Mouse (Mus musculus): Measurements from ENCODE around the gene Emc9. TPM values are rescaled to one million over a fixed set of nuclear protein-coding genes. Genes with fewer than 3 reads are reported as not detected.

Gene Emc9
- polyA plus RNA-seq, 1 experiment, result 14.5 TPM

GRCm38 (mm10) chr14:55558740-55559448, 26.2 kb downstream of the Emc9 start:
- TF ChIP-seq POLR2A (IDR thresholded peaks at IDR 0.05; ENCODE audit: borderline replicate concordance, extremely low read depth, insufficient read depth, insufficient read length, poor library complexity, severe bottlenecking) (no peak), CTCF (IDR thresholded peaks at IDR 0.05; ENCODE audit: borderline replicate concordance, extremely low read depth, insufficient read depth, insufficient read length) (no peak)
- DNase-seq (ENCODE audit: low read depth), result no peak

- DNase-seq (ENCODE audit: low read depth), result no peak
- TF ChIP-seq CTCF (IDR thresholded peaks at IDR 0.05; ENCODE audit: borderline replicate concordance, extremely low read depth, insufficient read depth, insufficient read length) (no peak), POLR2A (IDR thresholded peaks at IDR 0.05; ENCODE audit: borderline replicate concordance, extremely low read depth, insufficient read depth, insufficient read length, poor library complexity, severe bottlenecking) (no peak)
Observed at GRCm38 (mm10) chr14:55557587-55557986, 27.5 kb downstream of the Emc9 start.

DNA sequence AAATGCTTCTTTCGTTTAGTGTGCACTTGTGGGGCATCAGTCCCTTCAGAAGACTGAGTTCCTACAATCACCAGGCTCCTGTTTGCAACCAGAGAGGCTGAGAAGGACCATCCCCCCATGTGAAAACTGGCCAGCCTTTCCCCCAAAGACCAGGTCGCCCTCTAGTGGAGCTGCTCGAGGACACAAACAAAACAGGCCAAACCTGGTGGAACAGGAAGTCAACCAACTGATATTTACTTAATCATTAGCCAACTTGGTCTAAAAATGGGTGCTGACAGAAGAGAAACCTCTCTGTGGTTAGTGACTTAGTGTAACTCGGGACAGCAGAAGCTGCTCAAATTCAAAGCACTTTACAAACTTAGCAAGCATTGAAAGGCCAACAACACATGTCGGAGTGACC, 28.1 kb downstream of the Emc9 start:
- peak; percentile 80 for DNase-seq (ENCODE audit: low read depth)
- no peak for TF ChIP-seq POLR2A (IDR thresholded peaks at IDR 0.05; ENCODE audit: borderline replicate concordance, extremely low read depth, insufficient read depth, insufficient read length, poor library complexity, severe bottlenecking)
- TF ChIP-seq CTCF (IDR thresholded peaks at IDR 0.05; ENCODE audit: borderline replicate concordance, extremely low read depth, insufficient read depth, insufficient read length), result peak; percentile 82

DNA sequence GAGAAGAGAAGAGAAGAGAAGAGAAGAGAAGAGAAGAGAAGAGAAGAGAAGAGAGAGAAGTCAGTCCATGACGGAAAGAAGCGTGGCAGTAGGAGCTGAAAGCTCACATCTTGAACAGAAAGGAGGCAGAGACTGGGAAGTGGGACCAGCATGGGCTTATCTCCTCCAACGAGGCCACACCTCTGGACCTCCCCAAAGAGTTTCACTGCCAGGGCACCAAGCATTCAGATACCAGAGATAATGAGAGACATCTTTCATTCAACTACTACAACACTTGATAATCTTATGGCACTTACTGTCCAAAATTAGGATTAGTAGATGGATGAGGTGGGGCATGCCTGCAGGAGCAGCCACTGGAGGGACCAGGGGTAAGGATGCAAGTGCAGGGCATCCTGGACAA, 29.3 kb downstream of the Emc9 start:
- TF ChIP-seq CTCF (IDR thresholded peaks at IDR 0.05; ENCODE audit: borderline replicate concordance, extremely low read depth, insufficient read depth, insufficient read length) (no peak), POLR2A (IDR thresholded peaks at IDR 0.05; ENCODE audit: borderline replicate concordance, extremely low read depth, insufficient read depth, insufficient read length, poor library complexity, severe bottlenecking) (no peak)
- DNase-seq (ENCODE audit: low read depth), result no peak

- TF ChIP-seq CTCF (IDR thresholded peaks at IDR 0.05; ENCODE audit: borderline replicate concordance, extremely low read depth, insufficient read depth, insufficient read length) (no peak), POLR2A (IDR thresholded peaks at IDR 0.05; ENCODE audit: borderline replicate concordance, extremely low read depth, insufficient read depth, insufficient read length, poor library complexity, severe bottlenecking) (no peak)
- no peak for DNase-seq (ENCODE audit: low read depth)
Observed at GRCm38 (mm10) chr14:55554635-55555034, 30.5 kb downstream of the Emc9 start.

- no peak for DNase-seq (ENCODE audit: low read depth)
- TF ChIP-seq CTCF (IDR thresholded peaks at IDR 0.05; ENCODE audit: borderline replicate concordance, extremely low read depth, insufficient read depth, insufficient read length), result no peak
- no peak for TF ChIP-seq POLR2A (IDR thresholded peaks at IDR 0.05; ENCODE audit: borderline replicate concordance, extremely low read depth, insufficient read depth, insufficient read length, poor library complexity, severe bottlenecking)
Observed at GRCm38 (mm10) chr14:55551794-55552193, 33.3 kb downstream of the Emc9 start.

DNA sequence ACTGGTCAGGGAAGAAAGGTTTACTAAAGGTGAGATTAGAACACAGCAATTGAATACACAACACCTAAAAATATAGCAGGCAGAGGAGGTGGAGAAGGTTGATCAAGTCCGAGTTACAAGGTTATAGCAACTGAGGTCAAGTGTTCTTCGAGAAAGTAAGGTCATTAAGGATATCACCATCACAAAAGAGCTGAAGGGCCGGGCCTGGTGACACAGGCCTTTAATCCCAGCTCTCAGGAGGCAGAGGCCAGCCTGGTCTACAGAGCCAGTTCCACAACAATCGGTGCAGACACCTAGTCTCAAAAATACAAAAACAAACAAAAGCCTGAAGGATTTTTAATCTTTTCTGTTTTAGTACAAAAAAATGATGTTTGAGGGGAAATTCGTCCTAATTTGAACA, 33.8 kb downstream of the Emc9 start:
- TF ChIP-seq CTCF (IDR thresholded peaks at IDR 0.05; ENCODE audit: borderline replicate concordance, extremely low read depth, insufficient read depth, insufficient read length) (no peak), POLR2A (IDR thresholded peaks at IDR 0.05; ENCODE audit: borderline replicate concordance, extremely low read depth, insufficient read depth, insufficient read length, poor library complexity, severe bottlenecking) (no peak)
- no peak for DNase-seq (ENCODE audit: low read depth)

DNA sequence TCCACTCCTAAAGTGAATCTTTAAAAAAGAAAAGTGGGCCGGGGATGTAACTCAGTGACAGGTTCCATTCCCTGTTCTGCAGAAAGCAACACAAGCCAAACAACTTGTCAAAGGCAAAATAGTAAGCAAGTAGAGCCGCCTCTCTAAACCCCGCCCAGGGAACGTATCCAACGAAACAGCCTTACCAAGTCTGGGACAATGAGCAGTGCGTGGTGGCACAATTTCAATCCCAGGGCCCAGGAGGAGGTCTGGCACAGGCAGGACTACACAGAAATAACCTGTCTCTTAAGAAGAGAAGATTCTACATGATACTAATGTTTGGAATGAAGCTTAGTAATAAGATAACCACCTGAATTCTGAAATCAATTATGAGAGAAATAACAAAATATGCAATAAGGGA, 34.9 kb downstream of the Emc9 start:
- no peak for TF ChIP-seq POLR2A (IDR thresholded peaks at IDR 0.05; ENCODE audit: borderline replicate concordance, extremely low read depth, insufficient read depth, insufficient read length, poor library complexity, severe bottlenecking)
- TF ChIP-seq CTCF (IDR thresholded peaks at IDR 0.05; ENCODE audit: borderline replicate concordance, extremely low read depth, insufficient read depth, insufficient read length), result no peak
- no peak for DNase-seq (ENCODE audit: low read depth)

- DNase-seq (ENCODE audit: low read depth), result peak; percentile 52
- TF ChIP-seq POLR2A (IDR thresholded peaks at IDR 0.05; ENCODE audit: borderline replicate concordance, extremely low read depth, insufficient read depth, insufficient read length, poor library complexity, severe bottlenecking) (no peak), CTCF (IDR thresholded peaks at IDR 0.05; ENCODE audit: borderline replicate concordance, extremely low read depth, insufficient read depth, insufficient read length) (no peak)
Observed at GRCm38 (mm10) chr14:55544334-55544733, 40.8 kb downstream of the Emc9 start.

- TF ChIP-seq POLR2A (IDR thresholded peaks at IDR 0.05; ENCODE audit: borderline replicate concordance, extremely low read depth, insufficient read depth, insufficient read length, poor library complexity, severe bottlenecking) (no peak), CTCF (IDR thresholded peaks at IDR 0.05; ENCODE audit: borderline replicate concordance, extremely low read depth, insufficient read depth, insufficient read length) (no peak)
- DNase-seq (ENCODE audit: low read depth), result no peak
Observed at GRCm38 (mm10) chr14:55542268-55542667, 42.8 kb downstream of the Emc9 start.

GRCm38 (mm10) chr14:55540787-55541321, 44.2 kb downstream of the Emc9 start:
- peak; percentile 93 for DNase-seq (ENCODE audit: low read depth)
- TF ChIP-seq POLR2A (IDR thresholded peaks at IDR 0.05; ENCODE audit: borderline replicate concordance, extremely low read depth, insufficient read depth, insufficient read length, poor library complexity, severe bottlenecking) (no peak), CTCF (IDR thresholded peaks at IDR 0.05; ENCODE audit: borderline replicate concordance, extremely low read depth, insufficient read depth, insufficient read length) (no peak)
